Mouse (Mus musculus): ENCODE results near the gene Zbtb2. TPM values are rescaled to one million over a fixed set of nuclear protein-coding genes. Genes with fewer than 3 reads are reported as not detected.

Zbtb2 gene
- polyA plus RNA-seq (2012; rRNA removed): 12.3 and 13.1 TPM in 2 replicates

DNA sequence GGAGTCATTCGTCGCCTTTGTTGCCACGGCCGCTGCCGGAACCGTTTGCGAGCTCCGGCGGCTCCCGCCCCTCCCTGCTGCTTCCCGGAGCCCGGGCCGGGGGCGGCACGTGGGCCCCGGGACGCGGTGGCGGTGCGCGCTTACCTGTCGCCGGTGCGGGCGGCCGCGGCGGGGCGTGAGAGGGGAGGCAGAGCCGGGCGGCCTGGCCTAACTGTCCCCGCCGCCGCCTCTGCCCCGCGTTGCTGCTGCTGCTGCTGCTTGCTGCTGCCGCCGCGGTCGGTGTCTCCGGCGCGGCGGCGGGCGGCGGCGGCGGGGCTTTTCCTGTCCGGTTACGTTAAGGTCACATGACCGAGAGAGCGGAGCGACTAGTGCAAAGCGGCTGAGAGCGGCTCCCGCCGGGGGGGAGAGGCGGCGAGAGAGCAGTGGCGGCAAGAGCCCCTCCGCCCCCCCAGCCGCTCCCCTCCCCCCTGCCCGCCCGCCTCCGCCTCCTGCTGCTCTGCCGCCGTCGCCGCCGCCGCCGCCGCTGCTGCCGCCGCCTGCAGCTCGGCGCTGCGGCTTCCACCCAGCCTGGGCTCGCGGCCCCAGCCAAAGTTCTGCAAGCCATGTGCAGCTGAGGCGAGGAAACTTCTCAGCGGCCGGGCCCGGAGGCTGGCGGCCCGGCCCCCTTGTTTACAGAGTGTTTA, at the start of gene Zbtb2:
TSS of gene Zbtb2 (minus strand) at position 408 of the 683 bp plus-strand sequence.

DNA sequence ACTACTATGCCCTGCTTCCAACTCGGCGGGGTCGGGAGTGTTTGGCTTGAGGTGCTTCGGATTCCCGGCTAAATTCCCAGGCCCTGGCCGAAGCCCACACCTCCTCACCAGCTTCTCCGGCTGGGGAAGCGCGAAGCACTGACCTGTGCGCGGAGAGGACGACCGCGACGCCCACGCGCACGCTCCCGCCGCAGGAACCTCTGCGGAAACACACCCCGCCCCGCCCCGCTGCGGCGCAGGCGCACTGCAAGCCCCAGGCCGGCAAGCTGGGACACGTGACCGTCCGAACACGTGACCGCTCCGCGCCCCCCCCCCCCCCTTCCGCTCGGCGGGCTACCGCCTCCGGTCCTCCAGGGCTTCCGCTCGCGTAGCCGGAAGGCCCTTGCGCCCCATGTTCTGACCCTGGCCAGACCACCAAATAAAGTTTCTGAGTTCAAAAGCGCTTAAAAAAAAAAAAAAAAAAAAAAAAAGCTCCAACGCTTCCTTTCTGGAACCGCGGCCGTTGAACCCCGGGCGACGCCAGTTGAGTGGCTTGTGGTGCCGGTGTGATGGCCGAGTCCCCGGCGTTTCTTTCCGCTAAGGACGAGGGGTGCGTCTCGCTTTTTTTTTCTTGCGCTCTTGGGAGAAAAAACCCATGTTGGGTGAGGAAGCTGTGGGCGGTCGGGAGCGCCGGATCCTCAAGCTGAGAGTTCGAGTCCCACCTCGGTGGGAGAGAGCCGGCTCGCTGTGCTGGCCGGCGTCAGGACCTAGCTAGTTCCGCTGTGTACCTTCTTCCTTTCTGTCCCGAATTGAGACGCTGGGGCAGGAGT, 44.4 kb upstream of the Zbtb2 start, which contains the start of the genes Rmnd1 and Armt1:
TSS of gene Rmnd1 (minus strand) at position 266 of the 809 bp plus-strand sequence.
TSS of gene Armt1 (plus strand) at position 345 of the 809 bp plus-strand sequence.

Other genes starting within 250 kb of the Zbtb2 start
- 24.0 and 27.5 TPM in 2 replicates for gene Akap12, start 121.7 kb downstream of the Zbtb2 start, polyA plus RNA-seq (2012; rRNA removed)
- gene Rmnd1, start 44.3 kb upstream of the Zbtb2 start, polyA plus RNA-seq (2012; rRNA removed): 59.6 and 60.1 TPM in 2 replicates
- gene Armt1, start 44.4 kb upstream of the Zbtb2 start, polyA plus RNA-seq (2012; rRNA removed): 11.4 and 12.0 TPM in 2 replicates
- gene Ccdc170, start 94.4 kb upstream of the Zbtb2 start, polyA plus RNA-seq (2012; rRNA removed): 0.45 and 0.47 TPM in 2 replicates
- 0.64 and 0.65 TPM in 2 replicates for gene Esr1, start 223.5 kb upstream of the Zbtb2 start, polyA plus RNA-seq (2012; rRNA removed)

Measured in central nervous system, embryonic 18 days (tissue).